Mouse (Mus musculus) intestine, embryonic 16.5 days (tissue): ENCODE measurements at regions not wholly inside any gene's neighbourhood (a gene's known extent, or its start where the extent isn't known, plus 50 kb on each side); places are given as distances from the start of the nearest gene placed in this dataset.
A peak's percentile ranks its signal among the peaks of the same experiment; 100 is the strongest.
"Not testable (repeated sequence)": the region's sequence is repeated elsewhere in the genome, so short reads cannot be mapped to it uniquely, and the experiment has no call there.

Experiments
- ATAC-seq: fragments of 200-750 bp; cut with Nextera tagmentation; 2 replicates; pipeline ENCODE4 v1.8.0; 2017; ENCODE audit warnings: moderate TSS enrichment, moderate library complexity
- H3K27ac ChIP-seq: fragments of 300-500 bp; sonication (generic); 2 replicates; pipeline ENCODE4 v1.5.1; 2014; ENCODE audit warnings: mild to moderate bottlenecking, low read length
- H3K27me3 ChIP-seq: fragments of 300-500 bp; sonication (generic); replicated peaks from 2 replicates; pipeline ENCODE4 v1.6.1; 2014; ENCODE audit warnings: low read length, control low read depth, mixed read lengths; ENCODE audit not compliant: control insufficient read depth, insufficient read depth
- H3K36me3 ChIP-seq: fragments of 300-500 bp; sonication (generic); 2 replicates; pipeline ENCODE4 v1.6.1; 2014; ENCODE audit warnings: low read length, control low read depth; ENCODE audit not compliant: control insufficient read depth, insufficient read depth
- H3K4me1 ChIP-seq: fragments of 300-500 bp; sonication (generic); 2 replicates; pipeline ENCODE4 v1.6.1; 2014; ENCODE audit warnings: low read length, control low read depth, mixed read lengths; ENCODE audit not compliant: control insufficient read depth, insufficient read depth
- H3K4me2 ChIP-seq: fragments of 300-500 bp; sonication (generic); 2 replicates; pipeline ENCODE4 v1.6.1; 2014; ENCODE audit warnings: low read depth, low read length, control low read depth
- H3K4me3 ChIP-seq: fragments of 300-500 bp; sonication (generic); 2 replicates; pipeline ENCODE4 v1.5.1; 2014; ENCODE audit warnings: mild to moderate bottlenecking, low read length
- H3K9ac ChIP-seq: fragments of 300-500 bp; sonication (generic); 2 replicates; pipeline ENCODE4 v1.6.1; 2014; ENCODE audit warnings: low read depth, low read length
- H3K9me3 ChIP-seq: fragments of 300-500 bp; sonication (generic); 2 replicates; pipeline ENCODE4 v1.6.1; 2016; ENCODE audit warnings: low read length, control low read depth; ENCODE audit not compliant: control insufficient read depth
- WGBS: fragments of 180-500 bp; shearing (Covaris S2); extraction: QIAGEN DNeasy Blood & Tissue Kit; methylation state at CpG from one replicate; pipeline ENCODE4 v1.1.7; 2014; 5-methylcytosine and 5-hydroxymethylcytosine counted together

DNA sequence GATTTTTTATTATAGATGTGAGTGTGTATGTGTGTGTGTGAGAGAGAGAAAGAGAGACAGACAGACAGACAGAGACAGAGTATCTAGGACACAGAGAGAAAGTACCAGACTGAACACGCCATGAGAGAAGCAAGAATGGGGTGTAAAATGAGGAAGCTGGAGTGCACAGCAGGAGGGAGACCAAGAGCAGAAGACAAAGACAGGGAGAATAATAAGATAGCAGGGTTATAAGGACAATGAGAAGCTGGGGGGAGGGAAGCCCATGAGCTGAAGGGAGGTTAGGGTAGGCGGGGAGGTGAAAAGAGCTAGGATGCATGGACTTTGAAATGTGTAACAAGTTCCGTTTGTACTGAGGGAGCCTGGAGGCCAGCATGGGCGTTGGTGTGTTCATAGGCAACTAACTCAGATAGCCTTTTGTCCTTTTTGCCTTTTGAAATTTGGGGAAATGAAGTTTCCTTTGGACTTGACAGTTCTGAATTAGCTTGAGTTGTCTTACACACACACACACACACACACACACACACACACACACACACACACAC, 136.8 kb upstream of the Teddm2 start:
- Histone ChIP-seq H3K36me3 (no peaks in the 10 kb centered on the region), H3K9ac (no peak overlapping the region), H3K4me1 (peaks cover 12% of the 10 kb centered on the region), H3K27me3 (no peaks in the 10 kb centered on the region), H3K27ac (no peak overlapping the region), H3K9me3 (no peaks in the 10 kb centered on the region), H3K4me3 (no peak overlapping the region), H3K4me2 (no peak overlapping the region)
- peak; percentile 37; the same call in 1 of the 2 replicates for ATAC-seq
- WGBS = 47% methylated on average over 4 of the region's 4 CpGs

DNA sequence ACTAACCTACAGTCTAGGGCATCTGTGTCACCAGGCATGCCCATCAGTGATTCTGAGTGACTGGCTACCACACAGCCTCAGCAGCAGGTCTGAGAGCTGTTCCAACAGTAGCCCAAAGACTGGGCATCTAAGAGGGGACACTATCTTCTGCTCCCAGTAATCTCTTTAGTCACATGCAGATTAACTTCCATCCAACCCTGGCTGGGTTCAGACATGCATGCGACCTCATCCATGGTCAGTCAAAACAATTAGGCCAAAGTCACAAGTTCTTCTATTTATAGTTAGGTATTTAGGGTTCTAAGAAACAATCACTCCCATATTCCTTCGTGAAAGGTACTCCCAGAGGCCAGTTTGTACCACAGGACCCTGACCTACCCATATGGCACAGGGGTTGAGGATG, 138.2 kb upstream of the Teddm2 start:
- Histone ChIP-seq H3K36me3 (no peaks in the 10 kb centered on the region), H3K27ac (no peak overlapping the region), H3K9ac (no peak overlapping the region), H3K4me3 (no peak overlapping the region), H3K27me3 (no peaks in the 10 kb centered on the region), H3K9me3 (no peaks in the 10 kb centered on the region), H3K4me2 (no peak overlapping the region), H3K4me1 (peaks cover 7% of the 10 kb centered on the region; the same call in 1 of the 2 replicates)
- ATAC-seq = no peak
- 83% methylated on average over 2 of the region's 2 CpGs for WGBS

DNA sequence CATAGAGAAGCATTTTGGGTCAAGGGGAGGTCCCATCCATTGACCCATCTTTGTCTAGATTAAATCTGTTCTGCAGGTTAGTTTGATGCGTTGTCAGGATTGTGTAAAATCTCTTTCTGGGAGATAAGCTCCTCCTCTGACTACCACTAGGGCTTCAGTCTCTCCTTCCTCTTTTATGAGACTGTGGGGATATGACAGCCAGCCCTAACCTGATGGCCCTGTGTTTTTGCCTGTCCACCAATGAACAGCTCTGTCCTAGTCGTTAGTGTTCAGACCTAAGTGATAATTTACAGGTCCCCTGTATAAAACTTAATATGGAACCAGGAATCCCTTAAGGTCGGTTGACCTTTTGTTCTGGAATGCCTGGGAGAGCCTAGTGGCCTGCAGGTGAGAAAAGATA, 140.9 kb upstream of the Teddm2 start:
- Histone ChIP-seq H3K4me1 (peaks cover 3% of the 10 kb centered on the region; the same call in 1 of the 2 replicates), H3K36me3 (no peaks in the 10 kb centered on the region), H3K27me3 (no peaks in the 10 kb centered on the region), H3K4me3 (no peak overlapping the region), H3K9ac (no peak overlapping the region), H3K4me2 (no peak overlapping the region), H3K9me3 (no peaks in the 10 kb centered on the region), H3K27ac (no peak overlapping the region)
- no peak for ATAC-seq
- WGBS = 65% methylated on average over 3 of the region's 3 CpGs

DNA sequence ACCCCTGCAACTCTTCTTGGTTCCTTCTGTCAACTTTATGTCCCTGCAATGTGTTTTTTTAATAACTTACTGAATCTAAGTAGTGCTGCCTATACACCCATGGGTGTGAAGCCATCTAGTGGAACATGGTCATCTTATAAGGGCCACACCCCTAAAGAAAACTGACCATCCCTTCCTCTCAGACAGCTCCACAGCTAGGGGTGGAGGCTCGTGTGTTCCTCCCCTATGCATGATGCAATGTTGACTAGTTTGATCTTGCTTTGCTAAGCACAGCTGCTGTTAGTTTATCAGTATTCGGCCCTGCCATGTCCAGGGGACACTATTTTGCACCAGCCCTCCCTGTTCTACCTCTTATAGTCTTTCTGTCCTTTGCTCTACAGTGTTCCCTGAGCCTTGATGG, 142.9 kb upstream of the Teddm2 start:
- H3K27ac ChIP-seq = no peak overlapping the region
- no peak overlapping the region for H3K4me2 ChIP-seq
- H3K27me3 ChIP-seq = no peaks in the 10 kb centered on the region
- no peaks in the 10 kb centered on the region for H3K36me3 ChIP-seq
- H3K9ac ChIP-seq = no peak overlapping the region
- no peak overlapping the region for H3K4me3 ChIP-seq
- ATAC-seq = peak; percentile 46; the same call in 1 of the 2 replicates
- H3K4me1 ChIP-seq = no peaks in the 10 kb centered on the region
- H3K9me3 ChIP-seq = no peaks in the 10 kb centered on the region
- 71% methylated on average over 2 of the region's 2 CpGs for WGBS

DNA sequence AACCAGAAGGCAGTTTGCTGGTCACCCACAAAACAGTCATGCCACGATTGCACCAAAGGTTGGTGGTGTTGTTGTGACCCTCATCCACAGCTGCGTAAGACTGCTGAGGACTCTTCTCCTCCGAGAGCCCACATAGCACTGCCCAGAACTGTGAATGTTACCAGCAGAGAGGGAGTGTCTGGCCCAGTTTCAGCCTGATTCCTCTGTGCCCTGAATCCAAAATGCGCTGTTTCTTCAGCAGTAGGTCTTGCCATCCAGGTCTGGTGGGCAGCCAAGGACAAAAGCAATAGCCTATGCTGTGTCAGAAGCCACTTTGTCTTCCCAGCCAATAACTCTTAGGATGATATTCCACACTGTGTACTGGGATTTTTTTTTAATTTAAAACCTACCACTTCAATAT, 144.7 kb upstream of the Teddm2 start:
- H3K27me3 ChIP-seq = no peaks in the 10 kb centered on the region
- ATAC-seq = no peak
- no peaks in the 10 kb centered on the region for H3K4me1 ChIP-seq
- H3K36me3 ChIP-seq = no peaks in the 10 kb centered on the region
- no peak overlapping the region for H3K4me2 ChIP-seq
- H3K27ac ChIP-seq = no peak overlapping the region
- H3K9ac ChIP-seq = no peak overlapping the region
- no peak overlapping the region for H3K4me3 ChIP-seq
- H3K9me3 ChIP-seq = no peaks in the 10 kb centered on the region
- 88% methylated on average over 4 of the region's 4 CpGs for whole genome bisulfite sequencing

DNA sequence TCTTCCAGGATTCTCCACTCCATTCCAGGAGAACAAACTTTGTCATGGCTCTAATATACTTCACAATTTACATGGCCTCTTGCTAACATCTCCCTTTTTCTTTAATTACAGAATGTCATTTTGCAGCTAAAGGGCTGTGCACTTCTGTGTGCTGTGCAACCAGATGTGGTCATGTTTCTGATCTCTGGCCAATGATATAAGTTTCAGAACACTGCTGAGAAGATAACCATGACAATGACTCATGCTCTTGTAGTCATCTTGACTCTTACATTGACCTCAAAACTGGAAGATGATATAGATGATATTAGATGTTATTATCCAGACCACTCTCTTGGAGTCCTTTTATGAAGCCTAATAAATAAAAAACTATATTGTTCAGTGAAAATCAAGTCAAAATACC, 145.9 kb upstream of the Teddm2 start:
- no peak overlapping the region for H3K27ac ChIP-seq
- H3K36me3 ChIP-seq = no peaks in the 10 kb centered on the region
- H3K4me1 ChIP-seq = no peaks in the 10 kb centered on the region
- no peaks in the 10 kb centered on the region for H3K9me3 ChIP-seq
- H3K4me3 ChIP-seq = no peak overlapping the region
- H3K27me3 ChIP-seq = no peaks in the 10 kb centered on the region
- H3K9ac ChIP-seq = no peak overlapping the region
- H3K4me2 ChIP-seq = no peak overlapping the region
- no peak for ATAC-seq

DNA sequence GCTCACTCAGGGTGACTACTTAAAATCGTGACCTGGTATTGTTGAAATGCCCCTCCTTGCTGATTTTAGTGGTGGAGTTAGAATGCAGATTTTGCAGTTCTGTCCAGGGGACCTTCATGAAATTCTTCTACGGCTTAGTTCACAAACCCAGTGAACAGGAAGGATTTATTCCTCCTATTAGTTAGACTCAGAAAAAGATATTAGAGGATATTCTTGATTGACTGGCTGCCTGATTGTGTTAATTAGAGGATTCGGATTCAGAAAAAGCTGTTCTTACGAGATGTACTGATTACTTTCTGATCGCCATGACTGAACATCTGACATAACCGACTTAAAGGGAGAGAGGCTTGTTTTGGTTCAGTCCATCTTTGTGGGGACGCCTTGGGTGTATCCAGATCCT, 147.3 kb upstream of the Zfp648 start:
- H3K4me2 ChIP-seq = no peak overlapping the region
- 88% methylated on average over 7 of the region's 7 CpGs for WGBS
- H3K27me3 ChIP-seq = no peaks in the 10 kb centered on the region
- H3K4me1 ChIP-seq = no peaks in the 10 kb centered on the region
- H3K9ac ChIP-seq = no peak overlapping the region
- H3K36me3 ChIP-seq = no peaks in the 10 kb centered on the region
- H3K4me3 ChIP-seq = no peak overlapping the region
- ATAC-seq = no peak
- no peaks in the 10 kb centered on the region for H3K9me3 ChIP-seq
- H3K27ac ChIP-seq = no peak overlapping the region

DNA sequence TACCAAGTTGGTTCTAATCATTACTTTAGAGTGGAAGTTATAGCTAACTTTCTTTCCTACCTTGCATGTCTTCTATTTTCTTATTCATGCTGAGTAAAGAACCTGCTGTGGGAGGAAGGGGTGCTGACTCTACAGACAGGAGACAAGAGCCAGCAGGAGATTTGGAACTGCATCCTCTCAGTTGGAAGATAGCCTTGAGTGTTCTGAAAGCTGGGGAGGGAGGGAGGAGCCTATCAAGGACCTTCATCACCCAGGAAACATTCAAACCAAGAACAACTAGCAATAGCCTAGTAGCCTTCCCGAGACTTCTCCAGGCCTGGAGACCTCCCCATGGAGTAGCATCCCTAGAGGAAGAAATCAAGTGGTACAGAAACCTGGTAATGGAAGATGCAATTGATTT, 146.1 kb upstream of the Zfp648 start:
- ATAC-seq = no peak
- no peaks in the 10 kb centered on the region for H3K9me3 ChIP-seq
- no peaks in the 10 kb centered on the region for H3K36me3 ChIP-seq
- no peak overlapping the region for H3K4me2 ChIP-seq
- no peaks in the 10 kb centered on the region for H3K4me1 ChIP-seq
- no peak overlapping the region for H3K4me3 ChIP-seq
- WGBS = 62% methylated on average over 1 of the region's 1 CpGs
- no peak overlapping the region for H3K27ac ChIP-seq
- no peaks in the 10 kb centered on the region for H3K27me3 ChIP-seq
- H3K9ac ChIP-seq = no peak overlapping the region

DNA sequence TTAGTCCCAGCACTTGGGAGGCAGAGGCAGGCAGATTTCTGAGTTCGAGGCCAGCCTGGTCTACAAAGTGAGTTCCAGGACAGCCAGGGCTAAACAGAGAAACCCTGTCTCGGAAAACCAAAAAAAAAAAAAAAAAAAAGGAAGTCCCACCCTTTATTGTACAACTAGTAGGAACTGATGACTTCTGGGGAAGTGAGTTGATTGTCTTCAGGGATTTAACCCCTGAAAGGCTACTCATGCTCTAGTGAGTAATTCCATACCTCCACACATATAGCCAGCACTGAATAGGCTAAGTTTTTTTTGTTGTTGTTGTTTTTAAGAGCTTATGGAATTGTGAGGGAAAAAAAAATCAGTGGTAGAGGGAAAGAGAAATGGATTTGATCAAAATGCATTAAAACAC, 139.6 kb upstream of the Zfp648 start:
- not testable (repeated sequence) for H3K27me3 ChIP-seq, H3K36me3 ChIP-seq, H3K27ac ChIP-seq, H3K4me3 ChIP-seq, ATAC-seq, H3K9me3 ChIP-seq, H3K4me2 ChIP-seq, H3K4me1 ChIP-seq, H3K9ac ChIP-seq
- WGBS = 72% methylated on average over 2 of the region's 2 CpGs

DNA sequence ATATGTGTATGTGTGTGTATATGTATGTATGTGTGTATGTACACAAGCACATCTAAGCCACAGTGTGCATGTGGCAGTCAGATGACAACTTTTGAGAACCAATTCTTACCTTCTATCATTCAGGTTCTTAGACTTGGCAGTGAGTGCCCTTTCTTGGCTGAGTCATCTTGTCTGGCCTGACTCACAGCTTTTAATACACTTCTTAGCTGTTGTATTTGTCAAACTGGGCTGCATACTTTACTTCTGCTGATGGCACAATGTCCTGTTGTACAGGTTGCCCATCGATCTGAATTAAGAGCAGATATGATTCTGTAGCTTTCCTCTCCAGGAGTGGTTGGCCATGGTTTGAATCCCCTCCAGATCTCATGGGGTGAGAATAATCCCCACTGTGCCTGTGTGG, 139.1 kb upstream of the Zfp648 start:
- no peak for ATAC-seq
- H3K27ac ChIP-seq = no peak overlapping the region
- H3K4me1 ChIP-seq = no peaks in the 10 kb centered on the region
- no peak overlapping the region for H3K4me2 ChIP-seq
- H3K9ac ChIP-seq = no peak overlapping the region
- no peaks in the 10 kb centered on the region for H3K9me3 ChIP-seq
- no peak overlapping the region for H3K4me3 ChIP-seq
- 85% methylated on average over 1 of the region's 1 CpGs for WGBS
- H3K27me3 ChIP-seq = no peaks in the 10 kb centered on the region
- H3K36me3 ChIP-seq = no peaks in the 10 kb centered on the region
